Mouse (Mus musculus) heart, adult 2 months (tissue): ENCODE measurements at regions not wholly inside any gene's neighbourhood (a gene's known extent, or its start where the extent isn't known, plus 50 kb on each side); places are given as distances from the start of the nearest gene placed in this dataset.

Experiments
- CTCF ChIP-seq: fragments of 200-600 bp; IDR thresholded peaks from 2 replicates; pipeline ENCODE4 v1.8.1; 2022; ENCODE audit warnings: antibody characterized with exemption, mild to moderate bottlenecking, moderate library complexity
- POLR2A ChIP-seq: fragments of 200-500 bp; IDR thresholded peaks from 2 replicates; pipeline ENCODE4 v1.6.1; 2011; ENCODE audit warnings: mild to moderate bottlenecking, low read depth, low read length, control low read depth; ENCODE audit not compliant: insufficient read depth

- TF ChIP-seq CTCF (no peak), POLR2A (no peak)
These were observed 372.2 kb upstream of the Adam34 start for GRCm38 (mm10) chr8:44082057-44082456.
